Mouse (Mus musculus): ENCODE measurements around the gene Ibtk.
"Not testable (repeated sequence)": the region's sequence is repeated elsewhere in the genome, so short reads cannot be mapped to it uniquely, and the experiment has no call there.

Gene Ibtk

DNA sequence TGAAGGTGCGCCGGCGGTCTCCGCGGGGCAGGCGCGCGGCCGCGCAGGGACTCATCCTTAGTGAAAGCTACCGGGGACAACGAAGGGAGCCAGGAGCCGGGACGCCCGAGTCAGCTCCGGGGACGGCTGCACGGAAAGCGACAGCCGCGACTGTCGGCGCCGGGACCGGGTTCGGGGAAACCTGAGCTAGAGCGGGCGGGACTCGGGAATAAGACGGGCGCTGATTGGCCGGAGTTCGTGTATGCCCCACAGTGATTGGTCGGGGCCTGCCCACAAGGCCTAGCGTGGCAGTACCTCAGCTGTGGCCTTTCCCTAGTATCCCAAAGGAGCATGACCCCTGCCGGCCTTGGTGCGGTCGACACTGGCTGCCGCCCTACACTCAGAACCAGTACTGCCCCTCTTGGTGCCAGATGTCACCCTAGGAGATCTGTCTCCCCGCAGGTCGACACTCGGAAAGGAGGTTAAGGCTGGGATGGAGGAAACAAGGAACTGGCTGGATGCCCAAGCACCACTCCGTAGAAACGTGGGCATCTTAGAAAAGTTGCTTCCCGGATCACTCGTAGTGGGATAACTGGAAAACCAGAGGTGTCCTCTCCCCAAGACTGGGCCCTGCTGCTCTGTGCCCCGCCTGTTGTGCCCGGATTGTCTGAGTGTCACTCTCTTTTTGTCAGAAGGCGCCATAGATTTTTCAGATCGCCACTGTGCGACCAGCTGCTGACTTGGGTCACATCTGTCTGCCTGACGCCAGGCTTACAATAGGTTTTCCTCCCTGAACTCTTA is at the start of gene Ibtk:
Gene Ibtk, minus strand, starts transcription at position 193 of the 780 bp plus-strand sequence.
- peak; percentile 96 for DNase-seq

DNA sequence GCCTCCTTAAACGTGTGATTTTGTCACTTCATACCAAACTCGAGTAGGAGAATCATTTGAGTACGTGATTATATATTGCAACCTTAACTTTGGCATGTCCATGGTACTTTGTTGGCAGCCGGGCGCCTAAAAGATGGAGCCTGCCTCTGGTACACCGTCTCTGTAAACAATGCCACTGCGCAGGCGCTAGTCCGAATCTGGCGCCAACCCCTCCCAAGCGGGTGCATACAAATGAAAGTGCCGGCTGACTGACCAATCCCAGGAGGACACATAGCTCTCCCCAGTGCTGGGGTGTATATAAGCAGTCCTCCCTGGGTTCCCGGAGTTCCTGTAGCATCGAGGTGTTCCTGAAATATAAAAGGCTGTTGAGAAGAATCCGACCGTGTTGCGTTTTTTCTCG is 42.4 kb upstream of the Ibtk start:
- not testable (repeated sequence) for DNase-seq

DNA sequence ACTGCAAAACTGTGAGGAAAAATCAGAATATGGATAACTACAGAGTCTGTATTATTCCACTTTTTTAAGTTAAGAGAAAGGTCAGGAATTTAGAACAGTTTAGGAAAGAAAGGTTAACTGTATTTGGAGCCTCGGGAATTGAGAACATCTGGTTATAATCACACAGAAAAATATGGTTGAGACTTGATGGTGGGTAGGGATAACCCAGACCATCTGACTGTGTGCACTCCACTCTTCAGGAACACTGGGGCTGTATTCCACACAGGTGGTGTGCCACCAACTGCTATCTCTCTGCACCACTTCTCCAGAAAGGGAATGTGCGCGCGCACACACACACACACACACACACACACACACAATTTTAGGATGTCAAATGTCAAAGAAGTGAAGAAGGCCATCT is 31.1 kb upstream of the Ibtk start:
- no peak for DNase-seq

DNA sequence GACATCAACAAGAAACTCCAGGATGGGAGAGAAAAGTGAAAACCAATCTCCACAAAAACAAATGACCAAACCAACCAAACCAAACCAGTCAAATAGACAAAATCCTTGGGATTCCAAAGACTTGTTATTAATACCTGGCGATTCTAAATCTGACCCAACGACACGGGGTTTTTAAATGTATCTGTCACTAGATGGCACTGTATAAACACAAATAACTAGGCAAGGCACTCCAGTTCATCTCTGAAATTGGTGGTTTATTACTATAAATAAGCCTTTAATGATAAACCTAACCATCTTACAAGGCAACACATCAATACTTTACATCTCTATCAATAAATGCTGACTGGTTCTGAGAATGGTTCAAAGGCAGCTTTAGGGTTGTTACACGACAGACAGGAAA is 30.3 kb upstream of the Ibtk start:
- no peak for DNase-seq

DNA sequence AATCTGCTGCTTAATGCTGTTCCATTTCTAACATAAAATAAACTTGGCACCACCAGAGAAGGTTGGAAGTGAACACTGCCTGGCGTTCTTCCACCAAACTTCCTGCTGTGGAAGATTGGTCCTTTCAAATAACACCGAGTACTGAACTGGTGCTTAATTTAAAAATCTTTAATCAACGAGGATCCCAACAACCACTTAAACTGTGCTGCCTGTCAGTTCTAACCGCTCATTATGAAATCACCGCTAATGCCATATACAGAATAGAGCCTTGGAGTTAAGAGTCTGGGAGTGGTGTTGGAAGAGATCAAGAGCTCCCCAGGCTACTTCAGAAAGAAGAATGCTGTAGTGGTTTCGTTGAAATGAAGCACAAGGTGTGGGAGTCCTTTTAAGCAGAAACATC is 28.4 kb upstream of the Ibtk start:
- DNase-seq = no peak

DNA sequence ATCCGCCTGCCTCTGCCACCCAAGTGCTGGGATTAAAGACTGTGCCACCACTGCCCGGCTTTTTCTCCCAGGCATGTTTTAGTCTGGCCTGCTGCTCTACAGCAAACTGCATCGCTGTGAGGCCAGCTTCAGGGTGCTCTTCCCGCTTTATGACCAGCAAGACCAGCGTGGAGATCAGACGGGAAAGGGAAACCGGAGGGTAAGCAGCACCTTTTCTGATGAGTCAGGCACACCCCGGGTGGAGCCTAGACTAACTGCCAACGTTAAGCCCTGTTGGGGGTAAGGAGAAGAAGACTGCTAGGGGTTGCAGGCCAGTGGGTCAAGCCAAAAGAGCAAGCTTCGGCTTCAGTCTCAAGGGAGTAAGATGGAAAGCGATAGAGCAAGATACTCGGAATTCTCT is 23.1 kb upstream of the Ibtk start:
- no peak for DNase-seq

DNA sequence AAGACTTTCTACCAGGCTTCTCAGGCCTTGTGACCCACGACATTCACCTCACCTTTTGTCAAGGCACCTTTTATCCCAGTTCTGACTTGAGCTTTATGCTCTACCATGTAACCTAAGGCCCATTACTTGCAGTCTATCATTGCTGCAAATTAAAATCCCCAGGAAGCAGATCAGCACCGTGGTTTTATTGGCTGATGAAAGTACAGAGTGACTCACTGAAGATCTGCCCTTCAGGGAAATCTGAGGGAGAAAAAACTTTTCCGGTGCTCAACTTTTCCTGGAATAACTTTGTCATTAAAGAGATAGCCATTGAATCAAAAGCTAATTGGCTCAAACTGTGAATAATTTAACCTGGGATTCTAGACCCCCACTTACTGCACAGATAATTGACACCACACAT is 22.3 kb upstream of the Ibtk start:
- DNase-seq = no peak

DNA sequence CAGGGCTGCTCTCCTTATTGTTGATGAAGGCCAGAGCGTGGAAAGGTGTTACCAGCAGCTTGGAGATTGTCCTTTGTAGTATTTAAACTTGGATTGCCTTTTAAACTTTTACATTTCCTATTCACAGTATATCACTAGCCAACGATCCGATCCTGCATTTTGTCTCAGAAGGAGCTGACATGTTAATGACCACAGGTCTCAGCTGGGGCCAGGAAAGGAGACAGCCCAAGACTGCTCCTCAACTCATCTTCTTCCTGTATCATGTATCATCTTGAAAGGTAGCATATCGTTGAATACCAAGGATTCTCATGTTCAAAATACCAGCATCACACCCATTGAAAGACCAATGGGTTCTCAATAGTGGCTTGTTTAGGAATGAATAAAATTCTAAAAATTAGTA is 21.2 kb upstream of the Ibtk start:
- no peak for DNase-seq

DNA sequence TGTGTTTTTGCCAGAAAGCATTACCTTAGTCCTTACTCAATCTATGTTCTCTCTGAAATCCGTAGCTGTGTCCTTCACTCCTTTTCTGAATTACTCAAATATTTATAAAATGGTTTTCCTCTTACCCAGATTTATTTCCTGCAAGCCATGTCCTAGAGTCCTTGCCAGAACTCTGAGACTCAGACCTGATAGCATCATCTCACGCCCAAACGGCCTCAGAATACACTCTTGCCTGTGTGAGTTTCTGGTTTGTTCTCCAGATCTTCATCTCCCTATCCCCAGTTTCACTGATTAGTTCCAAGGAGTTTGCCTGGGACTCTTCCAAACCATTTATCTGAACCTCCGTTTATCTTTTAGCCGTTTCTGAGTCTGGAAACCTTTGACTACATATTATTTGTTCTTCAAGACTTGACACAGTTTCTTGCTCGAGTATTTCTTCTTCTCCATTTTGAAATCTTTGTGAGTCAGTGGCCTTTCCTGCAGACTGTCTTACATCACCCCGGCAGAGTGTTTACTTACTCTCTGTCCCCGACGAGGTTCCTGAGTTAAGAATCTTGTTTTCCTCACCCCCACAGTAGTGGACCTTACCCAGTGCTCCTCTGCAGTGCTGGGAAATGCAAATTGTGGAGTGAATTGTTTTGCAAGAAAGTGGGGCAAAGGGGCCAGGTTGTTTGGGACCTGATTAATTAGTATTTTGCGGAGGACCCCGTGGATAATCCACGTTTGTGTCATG is 20.1 kb upstream of the Ibtk start:
- no peak for DNase-seq

DNA sequence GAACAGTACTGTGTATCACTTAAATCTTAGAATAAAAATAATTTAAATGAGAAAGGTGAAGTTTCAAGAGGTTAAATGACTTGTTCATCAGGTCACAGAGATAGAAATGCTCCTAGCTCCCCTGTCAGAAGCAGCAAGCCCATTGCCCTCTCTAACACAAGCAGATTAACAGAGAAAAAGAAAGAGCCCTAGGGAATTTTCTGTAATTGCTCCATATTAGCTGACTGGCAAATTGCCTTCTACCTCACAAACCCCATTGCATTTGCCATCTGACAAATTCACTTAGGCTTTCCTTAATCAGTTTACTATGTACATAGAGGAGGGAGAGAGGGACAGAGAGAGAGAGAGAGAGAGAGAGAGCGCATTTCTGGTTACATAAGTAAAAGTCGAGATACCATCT is 18.1 kb upstream of the Ibtk start:
- no peak for DNase-seq

DNA sequence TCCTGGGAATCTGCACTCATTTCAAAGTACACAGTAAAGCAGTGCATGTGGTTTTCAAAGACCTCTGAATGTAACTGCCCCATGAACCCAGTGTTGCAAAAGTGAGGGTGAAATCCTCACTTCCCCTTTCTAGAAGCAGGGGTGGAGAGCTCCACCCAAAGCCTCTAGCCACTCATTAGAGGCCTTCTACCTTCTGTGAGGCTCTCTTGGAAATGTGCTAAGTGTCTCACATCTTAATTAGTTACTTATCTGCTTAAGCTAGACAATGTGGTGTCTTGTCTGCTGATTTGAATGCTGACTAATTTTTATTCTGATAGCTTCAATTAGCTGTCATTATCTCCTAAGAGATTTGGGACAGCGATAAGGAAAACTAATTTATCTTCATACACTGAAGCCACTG is 13.3 kb upstream of the Ibtk start:
- DNase-seq = no peak

DNA sequence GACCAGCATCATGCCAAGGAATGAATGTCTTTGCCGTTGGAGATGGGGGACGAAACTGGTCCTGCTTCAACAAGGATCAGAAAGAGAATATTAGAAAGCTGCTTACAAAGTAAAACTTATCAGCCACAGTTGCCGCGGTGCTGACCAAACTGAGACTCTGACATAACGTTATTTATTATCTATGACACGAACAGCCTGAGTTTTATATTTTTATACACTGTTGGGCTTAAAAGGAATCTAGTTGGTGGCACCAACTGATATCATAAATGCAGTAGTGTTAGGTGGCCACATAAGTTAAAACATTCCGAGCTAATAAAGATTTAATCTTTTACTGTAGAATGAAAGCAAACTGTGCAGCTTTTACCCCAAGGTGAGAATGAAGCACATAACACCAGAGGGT is 1.7 kb upstream of the Ibtk start:
- no peak for DNase-seq

DNA sequence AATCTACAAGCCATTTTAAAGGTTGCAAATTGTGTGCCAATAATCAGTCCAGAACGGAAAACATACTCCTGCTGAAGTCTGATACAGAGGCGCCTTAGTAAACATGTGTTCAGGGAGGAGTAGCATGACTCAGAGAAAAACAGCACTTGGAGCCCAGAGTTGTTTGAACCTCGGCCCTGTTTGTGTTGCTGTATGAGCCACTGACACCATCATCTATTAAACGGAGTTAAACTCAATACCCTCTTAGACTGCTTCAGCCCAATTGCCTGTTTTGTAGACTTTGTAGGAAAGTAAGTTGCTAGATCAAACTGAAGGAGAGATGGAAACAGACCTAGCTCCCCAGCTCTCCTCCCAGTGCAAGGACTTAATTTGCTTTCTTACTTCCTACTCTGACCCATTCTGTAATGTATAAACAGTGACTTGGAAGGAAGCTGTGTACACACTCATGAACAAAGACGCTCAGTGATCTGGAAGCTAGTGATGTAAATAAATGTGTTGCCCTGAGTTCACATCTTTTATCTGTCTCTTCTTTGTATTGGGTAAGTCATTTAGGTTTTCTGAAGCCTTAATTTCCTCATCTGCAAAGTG is 882 bp upstream of the Ibtk start:
- no peak for DNase-seq

DNA sequence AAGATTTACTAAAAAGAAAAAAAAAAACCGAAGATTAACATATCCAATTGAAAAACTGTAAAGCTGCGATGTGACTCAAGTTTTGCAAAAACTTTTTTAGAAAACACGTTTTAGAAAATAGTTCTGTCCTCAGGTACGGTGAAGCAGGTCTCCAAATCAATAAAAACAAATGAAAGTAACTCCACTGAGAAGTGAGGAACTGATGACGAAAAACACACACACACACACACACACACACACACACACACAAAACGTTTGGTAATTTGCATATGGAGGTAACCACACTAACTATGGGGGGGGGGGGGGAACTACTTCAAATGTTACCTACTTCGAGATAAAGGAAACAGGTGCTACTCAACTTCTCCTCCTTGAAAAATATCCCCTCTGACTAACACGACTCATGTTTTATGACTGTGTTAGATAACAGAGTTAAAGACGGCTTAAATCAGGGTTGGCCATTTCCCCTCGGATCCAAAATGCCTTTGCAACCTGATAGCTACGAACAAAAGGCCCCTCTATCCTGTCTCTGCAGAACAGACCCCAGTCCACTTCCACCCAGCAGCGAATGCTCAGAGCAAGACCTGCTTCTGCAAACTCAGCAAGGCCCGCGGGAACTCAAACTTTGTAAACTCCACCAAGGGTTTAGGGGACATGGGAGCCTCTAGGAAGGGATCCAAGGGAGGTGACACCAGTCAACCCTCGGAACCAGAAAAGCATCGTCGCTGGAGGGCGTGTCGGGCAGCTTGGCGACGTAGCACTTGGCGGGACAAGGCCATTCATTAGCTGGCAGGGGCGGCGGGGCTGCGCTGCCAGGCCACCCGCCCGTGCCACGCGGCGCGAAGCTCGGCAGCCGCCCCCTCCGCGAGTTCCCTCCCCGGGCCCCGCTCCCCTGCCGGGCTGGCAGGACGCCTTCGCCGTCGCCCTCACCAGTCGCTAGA is 661 bp downstream of the Ibtk start:
- peak; percentile 59 for DNase-seq

DNA sequence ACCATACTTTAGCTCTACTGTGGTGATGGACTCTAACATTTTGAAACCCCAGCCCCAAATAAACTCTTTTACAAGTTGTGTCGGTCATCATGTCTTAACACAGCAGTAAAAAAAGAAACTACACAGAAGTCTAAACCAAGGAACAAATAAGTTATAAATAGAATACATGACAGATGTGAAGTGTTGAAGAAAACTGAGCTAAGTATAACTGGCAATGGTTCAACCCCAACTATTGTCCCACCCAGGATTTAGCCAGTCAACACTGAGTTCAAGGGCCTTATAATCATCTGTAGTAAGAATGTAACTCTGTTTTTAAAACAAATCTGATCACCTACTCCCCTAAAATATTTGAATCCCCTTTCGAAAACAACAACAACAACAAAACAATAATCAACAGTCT is 3.6 kb downstream of the Ibtk start:
- no peak for DNase-seq

DNA sequence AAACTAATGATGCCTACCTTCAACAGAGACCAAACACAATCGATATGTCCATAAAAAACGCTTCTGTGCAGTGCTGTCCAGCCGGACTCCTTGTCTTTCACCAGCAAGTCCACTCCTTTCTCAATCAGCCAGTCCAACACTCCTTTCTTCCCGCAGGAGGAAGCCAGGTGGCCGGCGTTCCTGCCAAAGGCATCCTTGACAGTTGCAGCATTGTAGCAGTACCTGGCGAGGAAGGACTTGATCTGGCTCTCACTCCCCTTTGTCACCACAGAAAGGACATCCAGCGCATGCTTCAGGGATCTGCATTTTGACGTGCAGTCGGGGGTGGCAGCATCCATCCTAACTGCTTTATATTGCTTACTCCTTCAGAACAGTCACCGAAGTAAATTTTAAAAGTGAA is 5.8 kb downstream of the Ibtk start:
- DNase-seq = no peak

DNA sequence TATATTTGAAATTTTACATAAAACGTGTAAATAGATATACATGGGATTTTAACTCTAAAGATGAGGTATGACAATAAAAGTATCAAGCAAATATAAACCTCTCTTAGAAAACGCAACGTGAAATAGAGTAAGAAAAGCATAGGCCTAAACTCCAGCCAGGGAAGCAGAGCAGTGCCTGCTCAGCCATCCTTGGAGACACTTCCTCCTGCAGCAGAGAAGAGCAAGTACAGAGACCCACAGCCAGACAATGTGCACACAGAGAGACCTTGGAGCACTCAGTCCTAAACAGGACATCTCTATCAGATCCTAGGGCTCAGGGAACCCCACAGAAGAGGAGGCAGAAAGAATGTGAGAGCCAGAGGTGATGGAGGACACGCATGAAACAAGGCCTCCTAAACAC is 7.0 kb downstream of the Ibtk start:
- DNase-seq = no peak

DNA sequence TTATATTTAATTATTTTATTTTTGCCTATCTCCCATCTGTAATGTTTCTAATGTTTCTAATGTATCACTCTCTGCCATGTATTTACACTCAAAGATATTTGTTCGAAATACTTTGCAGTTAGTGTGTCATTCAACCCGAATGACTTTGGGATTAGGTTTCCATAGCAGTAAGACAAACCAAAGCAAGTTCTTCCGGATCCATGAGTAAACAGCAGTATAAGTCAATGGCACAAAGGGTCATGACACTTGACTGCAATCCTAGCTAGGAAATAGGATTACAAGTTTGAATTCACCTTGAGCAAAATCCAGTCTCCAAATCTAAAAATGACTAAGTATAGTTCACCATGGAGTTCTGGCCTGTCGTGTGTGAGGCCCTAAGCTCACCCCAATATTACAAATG is 9.9 kb downstream of the Ibtk start:
- no peak for DNase-seq

DNA sequence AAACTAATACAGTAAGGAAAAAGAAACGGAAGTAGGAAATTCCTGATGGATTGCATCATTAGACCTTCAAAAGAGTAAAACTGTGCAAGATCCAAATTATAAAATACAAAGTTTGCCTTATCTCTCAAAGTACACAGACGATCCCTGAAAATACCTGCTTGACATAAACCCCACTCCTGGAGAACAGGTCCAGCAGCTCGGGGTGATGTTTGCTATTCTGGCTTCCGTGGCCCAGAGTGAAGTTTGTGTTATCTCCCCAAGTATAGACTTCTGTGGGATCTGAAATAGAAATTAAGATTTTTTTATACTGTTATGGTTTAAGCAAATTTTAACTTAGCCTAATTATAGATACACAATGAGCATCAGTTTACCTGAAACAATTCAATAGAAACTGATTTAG is 14.3 kb downstream of the Ibtk start:
- no peak for DNase-seq

DNA sequence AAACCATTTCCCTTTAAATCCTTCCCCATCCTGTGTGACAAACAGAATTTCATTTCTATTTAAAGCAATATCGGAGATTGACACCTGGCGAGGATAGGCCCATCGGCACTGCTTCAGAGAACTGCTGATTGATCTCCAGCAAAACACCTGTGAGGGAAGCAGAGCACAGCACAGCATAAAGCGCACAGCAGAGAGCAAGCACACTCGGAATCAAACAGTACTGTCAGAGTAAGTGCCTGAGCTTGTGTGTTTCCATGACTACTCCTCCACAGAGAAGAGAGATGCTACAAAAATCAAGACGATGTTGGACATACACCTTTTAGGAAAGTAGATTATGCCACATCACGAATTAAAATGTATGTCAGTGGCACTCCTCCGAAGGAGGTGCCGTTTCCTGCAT is 25.1 kb downstream of the Ibtk start:
- no peak for DNase-seq

DNA sequence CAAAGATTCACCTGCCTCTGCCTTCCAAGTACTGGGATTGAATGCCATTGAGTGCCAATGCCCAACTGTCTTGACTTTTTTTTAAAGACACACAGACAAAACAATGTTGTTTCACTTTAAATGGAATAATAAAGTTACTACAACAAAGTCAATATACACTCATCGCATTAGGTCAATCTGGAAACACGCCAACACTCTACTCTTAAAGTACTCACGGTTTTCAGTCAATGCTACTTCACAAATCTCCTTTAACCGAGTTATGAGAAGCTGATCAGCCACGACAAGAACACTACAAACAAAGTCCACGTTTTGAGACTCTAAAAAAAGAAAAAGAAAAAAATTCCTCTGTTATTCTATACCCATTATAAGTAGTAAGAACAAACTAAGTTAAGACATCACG is 31.8 kb downstream of the Ibtk start:
- DNase-seq = no peak

DNA sequence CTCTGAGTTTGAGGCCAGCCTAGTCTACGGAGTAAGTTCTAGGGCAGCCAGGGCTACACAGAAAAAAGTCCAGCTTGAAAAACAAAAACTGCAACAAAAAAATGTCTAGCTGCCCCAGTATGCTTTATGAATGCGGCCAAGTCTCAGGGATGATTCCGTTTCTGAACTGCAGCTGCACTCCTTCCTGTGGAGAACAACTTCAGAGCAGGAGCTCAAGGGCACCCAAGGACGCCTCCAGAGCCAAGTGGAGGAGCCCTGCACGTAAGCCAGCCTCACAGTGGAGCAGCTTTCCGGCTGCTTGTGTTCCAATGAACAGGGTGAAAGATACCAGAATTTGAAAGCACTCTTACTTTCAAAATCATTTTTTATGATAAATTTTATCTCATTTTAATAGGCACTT is 41.8 kb downstream of the Ibtk start:
- no peak for DNase-seq

DNA sequence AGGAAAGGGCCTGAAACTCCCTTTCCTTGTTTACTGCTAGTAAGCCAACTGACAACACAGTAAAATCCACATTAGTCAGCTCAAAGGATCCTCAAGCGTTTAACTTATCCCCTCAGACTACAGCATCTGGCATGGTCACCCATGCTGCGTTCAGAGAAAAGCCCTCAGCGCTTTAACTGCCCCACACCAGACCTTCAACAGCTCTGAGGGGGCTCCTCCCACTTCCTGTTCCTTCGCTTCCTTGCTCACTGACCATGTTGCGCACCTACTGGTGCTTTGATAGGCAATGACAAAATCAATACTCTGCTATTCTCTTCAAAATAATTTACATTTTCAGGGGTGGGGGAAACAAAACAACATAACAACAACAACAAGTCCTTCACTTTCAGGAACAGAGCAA is 47.2 kb downstream of the Ibtk start:
- DNase-seq = no peak
